Mouse (Mus musculus) erythroid progenitor cell, adult 5-6 weeks (primary cell): ENCODE data around the gene Txndc17. TPM values are rescaled to one million over a fixed set of nuclear protein-coding genes. Genes with fewer than 3 reads are reported as not detected.
"Not testable (repeated sequence)": the region's sequence is repeated elsewhere in the genome, so short reads cannot be mapped to it uniquely, and the experiment has no call there.

Experiments used
- ATAC-seq: replicated peaks from 2 replicates; pipeline ENCODE4 v1.8.0; 2016; ENCODE audit warnings: moderate number of reproducible peaks, mild to moderate bottlenecking, moderate TSS enrichment, inconsistent platforms; ENCODE audit not compliant: poor library complexity, low FRiP score, severe bottlenecking
- total RNA-seq, 2 experiments: library from RNA; stranded (forward) in 1 of 2; stranded (reverse) in 1 of 2; fragments of 150-400 nt in 1 of 2; fragments of 186-747, 209-891 nt in 1 of 2; gene quantifications; 2 replicates each; pipeline versions ENCODE4 v1.2.3 to v1.2.4; 2015 to 2017; ENCODE audit warnings: low replicate concordance in 2 of 2

Txndc17 gene
- total RNA-seq (2015; ENCODE audit: low replicate concordance): 31.4 and 37.8 TPM in 2 replicates
- 5.0 and 10.8 TPM in 2 replicates for total RNA-seq (2017; ENCODE audit: low replicate concordance)

- ATAC-seq: peak; percentile 91
Measured at GRCm38 (mm10) chr11:72207204-72207833, at the start of gene Txndc17, which contains the start of gene 4933427D14Rik. Txndc17 (plus strand) TSS chr11:72207547. 4933427D14Rik (minus strand) TSS chr11:72207459.

- ATAC-seq: no peak
Measured at GRCm38 (mm10) chr11:72163198-72163597, 44.1 kb upstream of the Txndc17 start.

- no peak for ATAC-seq
Measured at GRCm38 (mm10) chr11:72169871-72170270, 37.5 kb upstream of the Txndc17 start.

- not testable (repeated sequence) for ATAC-seq
Measured at GRCm38 (mm10) chr11:72171906-72172305, 35.4 kb upstream of the Txndc17 start.

GRCm38 (mm10) chr11:72173506-72173905 lies 33.8 kb upstream of the Txndc17 start:
- no peak for ATAC-seq

GRCm38 (mm10) chr11:72174721-72175120 lies 32.6 kb upstream of the Txndc17 start:
- no peak for ATAC-seq

- no peak for ATAC-seq
Measured at GRCm38 (mm10) chr11:72175966-72176365, 31.4 kb upstream of the Txndc17 start.

GRCm38 (mm10) chr11:72176553-72176952 lies 30.8 kb upstream of the Txndc17 start:
- no peak for ATAC-seq

GRCm38 (mm10) chr11:72180556-72180955 lies 26.8 kb upstream of the Txndc17 start:
- no peak for ATAC-seq

GRCm38 (mm10) chr11:72181136-72181535 lies 26.2 kb upstream of the Txndc17 start:
- no peak for ATAC-seq

- ATAC-seq: no peak
Measured at GRCm38 (mm10) chr11:72184252-72184651, 23.1 kb upstream of the Txndc17 start.

GRCm38 (mm10) chr11:72190857-72191256 lies 16.5 kb upstream of the Txndc17 start:
- no peak for ATAC-seq

- ATAC-seq: no peak
Measured at GRCm38 (mm10) chr11:72194259-72194658, 13.1 kb upstream of the Txndc17 start.

GRCm38 (mm10) chr11:72196506-72196905 lies 10.8 kb upstream of the Txndc17 start:
- ATAC-seq: no peak

GRCm38 (mm10) chr11:72203440-72203839 lies 3.9 kb upstream of the Txndc17 start:
- no peak for ATAC-seq

- ATAC-seq: no peak
Measured at GRCm38 (mm10) chr11:72205256-72205655, 2.1 kb upstream of the Txndc17 start.

GRCm38 (mm10) chr11:72206341-72207203 lies 775 bp upstream of the Txndc17 start, which contains the start of gene Gm43951:
Gm43951 (minus strand) TSS chr11:72206840.
- peak; percentile 47 for ATAC-seq

GRCm38 (mm10) chr11:72207834-72208377 lies 559 bp downstream of the Txndc17 start:
- ATAC-seq: no peak

- ATAC-seq: peak; percentile 97
Measured at GRCm38 (mm10) chr11:72214591-72215409, 7.5 kb downstream of the Txndc17 start.

- ATAC-seq: peak; percentile 86
Measured at GRCm38 (mm10) chr11:72215410-72215797, 8.1 kb downstream of the Txndc17 start, which contains the start of gene Med31. Med31 (minus strand) TSS chr11:72215592.
